Mouse (Mus musculus) gastrocnemius, postnatal 4 days (tissue): Measurements from ENCODE around the gene Depp1. TPM values are rescaled to one million over a fixed set of nuclear protein-coding genes. Genes with fewer than 3 reads are reported as not detected.

Experiments used
- DNase-seq, 2 experiments: peaks; one replicate each; pipeline ENCODE4 v3.0.0; 2021 to 2022; ENCODE audit warnings: low spot score in 2 of 2, mixed read lengths in 2 of 2
- total RNA-seq, 2 experiments: library from RNA; stranded (reverse); gene quantifications; 2 replicates each; pipeline ENCODE4 v1.2.3; 2021

Gene Depp1
- total RNA-seq, 2 experiments from 2014 or later: 11.5 to 14.1 TPM

- no peak for DNase-seq
Measured at GRCm38 (mm10) chr6:116644335-116644734, 6.1 kb upstream of the Depp1 start.

GRCm38 (mm10) chr6:116647763-116648162, 2.6 kb upstream of the Depp1 start:
- DNase-seq: no peak

DNA sequence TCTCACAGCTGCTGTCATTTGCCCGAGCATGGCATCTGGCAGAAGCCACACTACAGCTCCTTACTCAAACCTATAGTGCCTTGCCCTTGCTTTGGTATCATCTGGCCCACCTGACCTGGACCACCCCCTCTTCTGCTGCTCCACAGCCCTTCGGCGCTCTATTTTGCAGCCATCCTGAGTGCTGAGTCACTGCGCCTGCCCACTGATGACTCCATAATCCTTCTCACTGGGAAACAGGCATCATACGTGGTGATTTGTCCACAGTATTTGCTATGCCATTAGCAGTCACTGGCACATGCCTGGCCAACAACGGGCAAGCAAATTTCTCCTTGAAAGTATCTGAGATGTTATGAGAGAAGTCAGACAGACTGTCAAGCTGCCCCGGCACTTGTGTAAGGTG, 598 bp upstream of the Depp1 start:
- DNase-seq: no peak

DNA sequence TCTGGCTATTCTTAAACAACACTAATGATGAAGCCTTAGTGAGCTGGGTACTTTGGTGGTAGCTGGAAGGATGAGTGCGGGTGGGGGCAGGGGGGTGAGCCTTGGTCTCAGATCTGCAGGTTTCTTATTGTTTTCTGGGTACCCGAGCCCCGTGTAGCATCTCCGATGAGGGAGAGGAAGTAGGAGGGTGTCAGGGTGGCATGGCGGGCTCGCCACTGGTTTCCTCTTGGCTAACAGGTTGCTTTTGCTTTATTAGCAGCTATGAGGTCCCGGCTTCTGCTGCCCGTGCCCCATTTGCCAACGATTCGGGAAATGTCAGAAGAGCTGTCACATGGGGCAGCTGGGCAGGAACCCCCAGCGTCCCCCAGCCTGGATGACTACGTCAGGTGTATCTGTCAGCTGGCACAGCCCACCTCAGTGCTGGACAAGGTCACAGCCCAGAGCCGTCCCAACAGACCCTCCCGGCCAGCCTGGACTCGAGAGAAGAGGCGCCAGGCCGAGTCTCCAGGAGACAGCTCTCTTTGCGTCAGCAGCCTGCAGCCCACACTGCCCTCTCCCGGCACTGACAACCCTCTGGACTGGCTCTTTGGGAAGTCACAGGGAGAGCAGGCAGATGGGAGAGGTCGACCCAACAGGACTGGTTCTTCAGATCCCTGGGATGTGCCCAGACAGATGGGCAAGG, 1.2 kb downstream of the Depp1 start:
- DNase-seq: peak in 1 of 2 experiments; percentile 31

- no peak for DNase-seq
Measured at GRCm38 (mm10) chr6:116653191-116653590, 2.8 kb downstream of the Depp1 start.

DNA sequence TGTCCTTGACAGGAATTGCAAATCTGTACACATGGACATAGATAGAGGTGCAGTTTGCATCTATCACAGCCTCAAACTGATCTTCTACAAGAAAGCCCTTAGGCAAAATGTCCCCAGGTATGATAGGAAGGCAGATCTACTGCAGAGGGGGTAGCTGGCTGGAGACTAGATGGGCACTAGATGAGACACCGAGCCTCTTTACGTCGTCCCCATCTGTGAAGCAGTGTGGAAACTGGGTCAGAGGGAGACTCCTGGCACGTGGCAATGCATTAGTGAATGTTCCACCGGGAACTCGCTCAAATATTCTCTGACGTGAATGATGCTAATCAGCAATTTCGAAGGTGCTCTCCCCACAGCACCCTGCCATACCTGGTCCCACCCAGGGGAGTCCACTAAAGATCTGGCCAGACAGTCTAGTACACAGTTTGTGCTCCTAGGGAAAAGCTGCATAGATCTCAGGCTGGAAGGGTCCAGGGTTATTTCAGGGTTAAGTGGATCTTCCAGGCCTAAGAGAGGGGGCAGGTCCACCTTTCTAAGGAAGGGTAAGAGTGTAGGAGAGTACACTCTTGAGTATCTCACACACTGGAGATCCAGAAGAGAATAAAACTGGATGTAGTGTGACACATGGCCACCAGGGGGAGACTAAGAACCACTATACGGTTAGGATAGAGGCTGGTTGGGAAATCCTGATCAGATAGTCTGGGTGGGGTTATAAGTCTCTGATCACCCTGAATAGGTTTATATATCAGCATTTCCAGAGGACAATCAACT, 3.5 kb downstream of the Depp1 start:
- peak in 1 of 2 experiments; percentile 53 for DNase-seq

GRCm38 (mm10) chr6:116663364-116663763, 13.0 kb downstream of the Depp1 start:
- no peak for DNase-seq

DNA sequence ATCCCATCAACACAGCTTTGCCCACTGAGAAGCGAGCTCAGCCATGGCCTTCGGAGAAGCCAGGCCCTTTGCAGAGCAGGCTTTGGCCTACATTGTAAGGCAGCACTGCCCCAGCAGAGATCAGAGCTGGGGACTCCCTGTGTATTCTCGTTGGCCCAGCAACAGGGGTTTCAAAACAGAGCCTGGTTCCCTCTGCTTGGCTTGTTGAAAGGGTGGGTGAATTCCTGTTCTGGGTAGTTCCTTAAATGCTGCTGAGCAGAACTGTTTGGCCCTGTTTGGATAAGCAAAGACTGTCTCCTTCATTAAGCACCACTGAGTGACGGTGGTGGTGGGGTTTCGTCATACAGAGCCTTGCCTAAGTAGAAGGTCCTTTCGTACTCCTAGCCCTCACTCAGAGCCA, 13.6 kb downstream of the Depp1 start:
- no peak for DNase-seq

DNA sequence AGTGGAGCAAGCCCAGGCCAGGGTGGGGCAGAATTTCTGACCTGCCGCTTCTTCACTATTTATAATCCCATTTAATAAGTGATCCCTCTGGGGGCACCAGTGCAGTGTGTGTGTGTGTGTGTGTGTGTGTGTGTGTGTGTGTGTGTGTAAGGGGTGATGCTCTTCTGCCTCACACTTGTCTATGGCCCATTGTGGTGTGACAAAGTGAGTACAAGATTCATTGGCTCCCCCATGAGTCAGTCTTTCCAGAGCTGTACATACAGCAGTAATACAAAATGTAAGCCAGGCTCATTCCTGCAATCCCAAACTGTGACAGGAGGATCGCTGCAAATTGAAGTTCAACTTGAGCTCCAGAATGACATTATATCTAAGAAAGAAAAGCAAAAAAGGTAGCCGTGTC, 14.4 kb downstream of the Depp1 start:
- no peak for DNase-seq

GRCm38 (mm10) chr6:116666085-116666750, 15.8 kb downstream of the Depp1 start:
- DNase-seq: no peak

GRCm38 (mm10) chr6:116666892-116667291, 16.5 kb downstream of the Depp1 start:
- DNase-seq: no peak

DNA sequence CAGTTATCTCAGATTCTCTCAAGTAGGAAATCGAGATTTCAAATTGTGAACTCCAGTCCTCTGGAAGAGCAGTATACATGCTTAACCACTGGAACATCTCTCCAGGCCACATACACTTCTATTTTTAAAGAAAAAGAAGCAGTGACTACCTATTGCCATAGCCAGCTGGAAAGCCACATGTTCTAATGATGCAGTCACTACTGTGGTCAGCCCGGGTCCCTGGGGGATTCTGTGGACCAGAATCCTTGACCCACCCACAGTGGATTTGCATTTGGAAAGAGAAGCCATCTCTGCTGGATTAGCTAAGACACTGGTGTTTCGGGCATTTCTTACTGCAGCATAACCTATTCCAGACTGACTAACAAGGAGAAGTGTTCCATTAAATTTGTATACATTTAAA, 17.0 kb downstream of the Depp1 start:
- DNase-seq: no peak

DNA sequence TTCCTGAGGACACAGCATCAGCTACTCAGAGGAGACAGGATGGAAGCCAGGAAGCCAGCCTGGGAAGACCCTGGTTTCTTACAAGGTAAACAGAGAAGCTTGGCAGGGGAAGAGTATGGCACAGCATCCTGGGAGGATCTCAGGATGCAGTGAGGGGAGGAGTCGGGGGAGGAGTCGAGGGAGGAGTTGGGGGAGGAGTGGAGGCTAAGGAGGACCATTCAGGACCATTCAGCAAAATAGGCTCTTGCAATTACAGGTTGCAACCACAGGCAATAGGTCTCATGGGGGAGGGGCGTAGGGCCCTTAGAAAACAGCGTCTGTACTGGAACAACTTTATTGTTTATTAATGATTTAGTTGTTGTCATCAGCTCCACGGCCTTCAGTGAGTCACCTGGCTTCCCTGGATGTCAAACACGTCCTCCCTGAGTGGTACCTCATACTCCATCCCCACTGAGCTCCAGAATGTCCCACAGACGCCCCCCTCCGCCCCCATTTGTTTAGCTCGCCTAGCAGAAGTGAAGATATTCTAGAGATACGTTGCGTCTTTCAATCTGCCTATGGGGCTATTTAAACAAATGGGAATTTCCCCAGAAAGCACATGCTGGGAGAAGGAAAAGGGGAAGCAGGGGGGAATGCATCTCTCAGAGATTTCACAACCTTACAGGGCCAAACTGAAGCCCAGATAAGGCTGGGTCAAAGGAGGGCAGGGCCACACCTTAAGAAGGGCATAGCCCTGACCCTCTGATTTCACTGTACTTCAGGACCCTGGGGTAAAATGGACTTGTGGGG, 18.5 kb downstream of the Depp1 start:
- DNase-seq: no peak

DNA sequence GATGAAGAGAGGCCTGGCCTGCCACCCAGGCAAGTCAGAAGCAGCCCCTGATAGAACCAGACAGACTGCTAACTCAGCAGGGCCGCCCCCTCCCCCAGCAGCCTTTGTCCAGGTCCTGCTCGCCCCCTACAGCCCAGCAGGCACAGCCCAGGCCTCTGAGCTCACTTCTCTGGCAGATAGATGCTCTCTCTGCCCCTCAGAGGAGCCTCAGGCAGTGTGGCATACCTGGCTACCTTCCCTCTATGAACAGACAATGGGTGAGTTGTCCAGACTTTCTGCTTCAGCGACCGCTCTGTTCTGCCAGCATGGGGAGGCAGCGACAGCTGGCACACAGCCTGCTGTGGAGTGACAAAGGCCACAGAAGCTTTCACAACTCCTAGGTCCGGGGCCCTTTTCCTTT, 19.7 kb downstream of the Depp1 start:
- DNase-seq: no peak

DNA sequence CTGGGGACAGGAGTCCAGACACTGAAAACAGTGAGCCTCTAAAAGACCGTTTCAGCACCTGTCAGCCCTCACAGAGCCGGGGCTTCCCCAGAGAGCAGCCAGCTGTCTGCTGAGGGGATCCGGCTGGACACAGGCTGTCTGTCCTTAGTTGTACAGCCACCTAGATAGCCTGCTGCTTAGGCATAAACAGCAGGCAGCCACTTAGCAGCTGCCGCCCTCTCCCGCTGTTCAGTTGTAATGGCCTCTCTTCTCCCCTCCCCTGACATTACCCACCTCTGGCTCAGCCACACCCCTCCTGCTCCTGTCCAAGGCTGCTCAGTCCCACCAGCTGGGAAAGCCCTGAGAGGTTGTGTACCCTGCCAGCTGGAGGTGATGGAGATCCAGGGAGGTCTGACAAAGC, 20.6 kb downstream of the Depp1 start:
- DNase-seq: peak in 1 of 2 experiments; percentile 48

DNA sequence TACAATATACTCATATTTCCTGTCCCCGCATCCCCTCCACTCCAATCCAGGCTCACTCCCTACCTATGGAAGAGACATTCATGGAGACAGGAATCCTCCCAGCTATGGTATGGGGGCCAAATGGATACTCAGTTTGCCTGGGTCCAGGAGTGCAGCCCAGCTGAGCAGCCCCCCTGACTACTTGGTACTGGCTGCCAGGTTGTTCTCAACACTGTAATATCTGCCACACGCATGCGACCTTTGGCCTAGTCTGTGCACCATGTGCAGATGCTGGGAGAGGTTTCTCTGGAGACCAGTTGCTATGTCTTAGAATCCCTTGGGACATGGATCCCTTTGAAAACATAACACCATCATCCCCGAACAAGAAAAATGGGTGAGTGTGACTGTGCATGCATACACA, 21.4 kb downstream of the Depp1 start:
- DNase-seq: no peak

DNA sequence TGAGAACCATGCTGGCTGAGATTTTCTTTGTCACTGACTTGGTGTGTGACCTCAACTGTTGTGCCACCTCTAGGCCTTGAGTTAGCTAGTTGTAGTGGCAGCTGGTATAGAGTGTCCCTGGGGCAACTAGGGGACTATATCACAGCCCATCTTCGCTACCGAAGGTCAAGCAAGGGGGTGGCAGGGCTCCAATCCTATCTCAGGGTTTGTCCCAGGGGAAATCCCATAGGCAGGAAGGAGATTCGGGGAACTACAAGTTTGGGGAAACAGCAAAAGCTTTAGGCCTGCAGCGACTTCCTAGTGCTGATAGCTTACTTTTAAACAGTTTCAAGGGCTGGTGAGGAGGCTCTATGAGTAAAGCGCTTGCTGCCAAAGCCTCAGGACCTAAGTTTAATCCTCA, 21.9 kb downstream of the Depp1 start:
- DNase-seq: no peak

DNA sequence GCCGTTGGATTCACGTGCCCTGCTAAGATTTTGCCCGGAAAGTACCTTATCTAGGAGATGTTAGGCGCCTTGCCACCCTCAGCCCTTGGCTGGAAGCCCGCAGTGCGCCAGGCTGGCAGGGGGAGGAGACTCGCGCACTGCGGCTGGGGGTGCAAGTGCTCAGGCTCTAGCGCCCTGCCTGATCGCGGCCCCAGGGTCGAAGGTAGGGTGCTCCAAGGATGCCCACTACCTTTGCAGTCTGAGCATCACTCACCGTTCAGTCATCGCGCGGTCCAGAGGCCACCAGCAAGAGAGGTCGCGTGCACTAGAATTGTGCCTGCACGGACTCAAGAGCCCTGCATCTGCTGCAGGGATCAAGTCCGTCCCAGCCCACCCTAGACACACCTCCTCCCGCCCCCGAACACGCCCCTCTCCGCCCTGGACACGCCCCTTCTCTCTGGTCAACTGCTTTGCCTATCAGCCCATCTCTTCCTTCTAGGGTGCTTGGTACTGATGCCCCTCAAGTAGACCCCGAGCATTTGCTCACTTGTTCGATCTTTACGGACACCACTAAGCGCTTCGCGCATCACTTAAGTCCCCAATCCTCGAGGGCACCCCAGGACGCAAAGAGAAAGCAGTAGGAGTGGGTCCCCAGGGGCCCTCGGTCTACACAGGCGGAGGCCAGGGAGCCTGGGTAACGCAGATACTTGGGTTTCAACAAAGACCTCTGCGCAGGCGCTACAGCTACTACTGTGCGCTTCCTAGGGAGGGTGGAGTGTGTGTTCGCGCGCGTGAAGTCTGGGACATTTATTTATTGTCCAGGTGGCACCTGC, 23.3 kb downstream of the Depp1 start, which contains the start of gene Rassf4:
Gene Rassf4 (minus strand): TSS at position 482 of the 812 bp plus-strand sequence.
- DNase-seq: peak; percentile 76 to 86

GRCm38 (mm10) chr6:116674283-116674886, 24.0 kb downstream of the Depp1 start:
- no peak for DNase-seq

DNA sequence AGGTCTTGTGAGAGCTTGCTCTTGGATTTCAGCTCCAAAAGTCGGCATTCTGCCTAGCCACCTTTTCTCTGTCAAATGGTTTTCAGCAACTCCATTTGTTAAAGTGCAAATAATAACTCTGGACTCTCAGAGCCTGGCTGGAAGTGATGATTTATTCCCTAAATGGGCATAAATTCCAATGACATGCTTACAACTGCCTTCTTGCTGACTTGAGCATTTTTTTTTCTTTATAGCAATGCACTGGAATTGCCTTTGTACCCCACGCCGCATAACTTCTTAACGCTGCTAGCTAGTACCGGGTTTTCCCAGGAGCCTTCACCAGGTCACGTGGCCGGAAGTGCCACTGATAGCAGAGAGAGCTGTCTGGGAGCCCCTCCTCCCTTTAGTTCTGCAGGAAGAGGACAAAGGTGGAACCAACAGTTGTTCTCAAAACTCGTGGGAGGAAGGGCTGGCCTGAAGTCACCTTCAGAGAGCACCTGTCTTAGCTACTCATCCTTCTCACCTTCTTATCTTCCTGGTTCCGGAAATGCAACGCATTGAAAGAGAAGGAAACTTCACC, 26.0 kb downstream of the Depp1 start:
- no peak for DNase-seq
